Mouse (Mus musculus) left cerebral cortex, adult 11 months (tissue): Measurements from ENCODE around the gene Hirip3.
"Not testable (repeated sequence)": the region's sequence is repeated elsewhere in the genome, so short reads cannot be mapped to it uniquely, and the experiment has no call there.

Source experiments
- DNase-seq: peaks from one replicate; pipeline ENCODE4 v3.0.0; 2022; ENCODE audit warnings: low spot score

Gene Hirip3

DNA sequence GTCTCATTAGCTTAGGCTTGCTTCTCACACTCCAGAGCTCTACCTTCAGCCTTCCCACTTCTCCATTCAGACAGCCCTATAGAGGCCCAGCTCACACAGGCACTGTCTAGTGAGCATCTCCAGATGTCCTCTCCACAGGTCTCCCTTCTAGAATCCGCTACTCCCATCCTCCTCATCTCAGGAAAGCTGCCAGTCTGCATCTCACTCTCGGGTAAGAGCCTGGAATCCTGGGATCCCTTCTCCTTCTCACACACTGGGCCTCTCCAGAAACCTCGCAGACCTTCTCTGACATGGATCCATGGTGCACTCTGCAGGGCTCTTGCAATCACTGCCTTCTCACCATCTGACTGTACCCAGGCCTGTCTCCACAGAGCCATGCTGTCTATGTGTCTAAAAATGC lies 6.1 kb upstream of the Hirip3 start:
- DNase-seq: no peak

DNA sequence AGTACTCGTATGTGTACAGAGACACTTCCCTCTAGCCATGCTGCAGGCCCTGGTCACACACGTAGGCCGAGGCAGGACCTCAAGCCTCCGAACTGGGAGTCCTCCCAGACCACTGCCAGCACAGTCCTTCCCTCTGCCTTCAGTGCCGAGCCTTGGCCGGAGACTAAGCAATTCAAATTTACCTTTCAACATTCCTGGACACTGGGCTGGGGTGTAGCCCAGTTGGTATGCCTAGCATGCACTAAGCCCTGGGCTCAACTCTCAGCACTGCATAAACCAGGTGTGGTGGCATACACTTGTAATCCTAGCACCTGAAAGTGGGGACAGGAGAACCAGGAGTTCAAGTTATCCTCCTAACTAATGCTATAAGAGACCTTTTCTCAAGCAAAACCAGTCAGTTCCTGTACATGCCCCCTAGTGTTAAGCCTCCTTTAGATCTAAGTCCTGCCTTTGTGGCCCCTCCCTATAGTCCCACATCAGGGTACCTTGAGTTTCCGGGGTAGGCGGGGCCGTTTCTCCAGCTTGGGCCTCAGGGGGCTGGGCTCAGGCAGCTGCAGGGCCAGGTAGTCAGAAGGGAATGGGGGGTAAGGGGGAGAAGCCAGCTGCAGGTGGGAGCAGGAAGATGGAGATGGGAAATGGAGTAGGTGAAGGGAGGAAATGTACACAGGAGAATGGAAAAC lies 4.9 kb upstream of the Hirip3 start:
- no peak for DNase-seq

DNA sequence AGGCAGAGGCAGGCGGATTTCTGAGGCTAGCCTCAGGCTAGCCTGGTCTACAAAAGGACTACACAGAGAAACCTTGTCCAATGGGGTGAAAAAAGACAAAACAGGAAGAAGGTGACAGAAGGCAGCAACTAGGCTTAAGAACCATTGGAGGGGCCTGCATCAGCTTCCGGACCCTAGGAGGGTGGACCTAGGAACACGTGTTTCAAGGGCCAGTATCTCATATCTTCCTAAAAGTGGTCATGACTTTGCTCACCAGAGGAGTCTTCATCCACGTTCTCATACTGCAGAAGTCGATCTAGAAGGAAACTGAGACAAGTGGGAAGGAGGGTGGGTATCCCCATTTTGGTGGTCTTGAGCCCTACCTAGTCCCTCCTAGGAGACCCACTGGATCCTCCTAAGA lies 785 bp upstream of the Hirip3 start:
- no peak for DNase-seq

DNA sequence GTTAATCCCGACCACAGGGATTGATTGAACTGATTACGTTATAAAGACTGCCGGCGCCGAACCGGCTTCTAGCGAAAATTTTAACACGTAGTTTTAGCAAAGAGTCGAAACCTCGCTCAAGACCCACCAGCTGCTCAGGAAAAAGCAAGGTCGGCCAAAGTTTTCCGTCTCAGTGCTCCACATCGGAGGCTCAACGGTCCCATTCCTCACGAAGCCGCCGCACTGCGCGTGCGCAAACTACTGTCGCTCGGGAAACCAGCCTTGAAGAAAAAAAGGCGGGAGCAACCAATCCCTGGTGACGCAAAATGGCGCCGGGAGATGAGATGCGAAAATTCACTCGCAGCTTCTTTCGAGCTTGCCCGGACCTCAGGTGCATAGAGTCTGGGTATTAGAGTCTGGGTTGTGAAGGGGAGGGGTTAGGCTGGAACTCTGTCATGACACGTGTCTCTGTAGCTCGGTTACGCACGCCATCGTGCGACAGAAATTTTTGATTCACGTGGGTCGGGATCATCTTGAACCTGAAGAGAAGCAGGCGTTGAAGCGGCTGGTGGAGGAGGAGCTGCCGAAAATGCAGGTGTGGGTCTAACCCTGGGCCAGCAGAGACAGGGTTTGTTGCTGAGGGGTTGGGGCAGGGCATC lies 494 bp downstream of the Hirip3 start, which contains the start of gene Ino80e:
TSS of gene Ino80e (minus strand) at position 231 of the 638 bp plus-strand sequence.
- peak; percentile 87 for DNase-seq

DNA sequence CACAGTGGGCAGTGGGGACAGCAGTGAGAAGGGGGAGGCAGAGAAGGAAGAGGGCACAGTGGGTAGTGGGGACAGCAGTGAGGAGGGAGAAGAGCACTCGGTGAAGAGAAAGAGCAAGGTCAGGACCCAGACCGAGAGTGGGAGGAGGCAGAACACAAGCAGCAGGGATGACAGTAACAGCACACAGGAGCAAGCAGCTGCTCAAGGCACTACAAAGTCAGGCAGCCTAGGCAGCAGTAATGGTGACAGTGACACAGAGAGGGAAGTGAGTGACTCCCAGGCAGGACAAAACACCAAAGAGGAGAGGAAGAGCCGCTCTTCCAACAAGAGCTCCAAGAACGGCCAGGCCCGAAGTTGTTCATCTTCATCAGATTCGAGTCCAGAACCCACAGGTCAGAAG lies 2.0 kb downstream of the Hirip3 start:
- DNase-seq: no peak

DNA sequence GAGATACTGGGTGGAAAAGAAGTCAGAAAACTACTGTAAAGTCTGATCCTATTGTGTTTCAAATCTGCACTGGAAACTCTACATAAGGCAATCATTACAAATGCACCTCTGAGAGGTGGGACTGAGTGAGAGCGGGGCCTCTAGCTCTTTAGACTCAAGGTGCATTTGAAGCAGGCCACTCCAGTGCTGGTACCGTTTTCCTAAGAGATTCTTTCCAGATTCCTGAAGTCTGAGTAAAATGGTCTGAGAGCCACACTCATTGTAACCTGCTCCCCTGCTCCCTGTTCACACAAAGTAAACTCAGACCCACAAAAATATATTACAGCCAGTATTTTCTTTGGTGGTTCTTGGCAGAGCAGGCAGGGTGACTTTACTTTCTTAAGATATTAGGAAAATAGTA lies 5.8 kb downstream of the Hirip3 start:
- DNase-seq: no peak

DNA sequence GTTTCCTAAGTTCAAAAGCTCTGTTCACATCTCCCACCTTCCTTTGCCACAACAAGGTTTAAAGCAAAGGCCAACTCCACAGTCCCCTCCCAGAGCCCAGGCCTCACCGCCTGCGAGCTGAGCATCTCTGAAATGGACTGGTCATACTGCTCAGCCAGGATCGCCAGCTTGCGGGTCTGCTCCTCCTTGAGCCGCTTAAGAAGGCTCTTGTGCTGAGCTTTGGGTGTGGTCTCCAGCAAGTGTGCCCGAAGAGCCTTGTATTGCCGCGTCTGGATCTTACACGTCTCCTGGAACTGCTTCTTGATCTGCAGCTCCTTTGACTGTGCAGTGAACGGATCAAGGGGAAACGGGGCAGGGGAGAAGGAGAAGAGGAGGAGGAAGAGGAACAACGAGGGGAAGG lies 6.2 kb downstream of the Hirip3 start:
- DNase-seq: no peak

DNA sequence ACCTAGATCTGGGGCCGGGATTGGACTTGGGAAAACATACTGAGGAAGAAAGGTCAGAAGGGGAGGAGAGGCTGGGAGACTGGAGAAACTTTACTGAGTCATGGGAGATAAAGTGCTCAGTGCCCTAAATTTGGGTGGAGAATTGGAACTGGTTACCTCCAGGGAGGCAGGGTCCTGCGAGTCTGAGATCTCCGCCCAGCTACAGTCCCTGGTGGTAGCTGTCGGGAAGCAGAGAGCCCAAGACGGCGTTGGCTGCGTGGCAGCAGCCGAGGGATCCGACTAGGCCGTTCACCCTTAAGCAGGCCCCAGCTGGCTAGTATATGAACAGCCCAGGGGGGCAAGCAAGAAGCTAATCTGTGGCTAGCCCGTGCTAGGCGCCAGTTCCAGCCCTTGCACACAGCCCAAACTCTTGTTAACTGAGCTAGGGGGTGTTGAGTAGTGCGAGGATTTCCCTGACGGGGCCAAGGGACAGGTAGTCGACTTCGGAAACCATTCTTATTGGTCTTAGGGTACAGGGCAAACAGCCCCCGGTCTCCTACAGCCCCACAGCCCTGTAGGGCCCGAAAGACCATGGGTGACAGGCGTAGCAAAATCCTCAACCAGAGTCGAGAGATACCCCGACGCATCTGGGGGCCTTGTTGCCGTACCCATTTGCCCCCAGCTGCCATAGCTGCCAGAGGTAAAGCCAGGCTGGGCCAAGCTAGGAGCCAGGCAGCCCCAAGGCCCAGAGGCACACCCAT lies 8.2 kb downstream of the Hirip3 start:
- DNase-seq: no peak

DNA sequence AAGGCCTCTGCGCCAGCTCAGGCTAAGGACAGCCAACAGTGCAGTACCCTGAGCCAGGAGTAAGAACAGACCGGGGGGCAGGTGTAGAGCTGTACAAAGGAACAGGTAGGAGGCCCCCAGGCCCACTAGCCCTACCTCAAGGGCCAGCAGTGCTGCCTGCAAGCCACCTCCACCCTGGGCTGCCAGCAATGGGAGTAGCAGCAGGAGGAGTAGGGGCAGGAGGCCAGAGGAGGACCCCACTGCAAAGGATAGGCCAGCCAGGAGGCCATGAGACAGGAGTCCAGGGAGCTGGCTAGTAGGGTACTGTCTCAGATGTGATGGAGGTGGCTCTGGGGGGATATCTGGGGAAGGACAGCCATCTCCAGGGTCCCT lies 8.7 kb downstream of the Hirip3 start:
- no peak for DNase-seq

DNA sequence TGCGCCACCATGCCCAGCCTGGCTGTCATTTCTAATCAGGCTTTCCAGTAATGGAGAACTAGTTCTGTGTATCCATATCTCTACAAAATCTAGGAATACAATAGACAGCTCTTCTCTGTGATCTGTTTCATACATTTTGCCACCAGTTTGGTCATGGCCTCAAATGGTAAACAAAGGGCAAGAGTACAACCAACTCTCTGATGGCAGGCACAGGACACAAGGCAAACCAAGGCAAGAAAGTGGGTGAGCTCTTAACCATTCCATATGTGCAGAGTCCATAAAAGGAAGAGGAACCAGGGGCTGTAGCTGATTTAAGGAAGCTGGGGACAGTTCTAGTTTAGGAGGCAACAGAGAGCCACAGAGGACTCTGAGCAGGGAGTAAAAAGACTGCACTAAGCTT lies 15.5 kb downstream of the Hirip3 start:
- DNase-seq: no peak

DNA sequence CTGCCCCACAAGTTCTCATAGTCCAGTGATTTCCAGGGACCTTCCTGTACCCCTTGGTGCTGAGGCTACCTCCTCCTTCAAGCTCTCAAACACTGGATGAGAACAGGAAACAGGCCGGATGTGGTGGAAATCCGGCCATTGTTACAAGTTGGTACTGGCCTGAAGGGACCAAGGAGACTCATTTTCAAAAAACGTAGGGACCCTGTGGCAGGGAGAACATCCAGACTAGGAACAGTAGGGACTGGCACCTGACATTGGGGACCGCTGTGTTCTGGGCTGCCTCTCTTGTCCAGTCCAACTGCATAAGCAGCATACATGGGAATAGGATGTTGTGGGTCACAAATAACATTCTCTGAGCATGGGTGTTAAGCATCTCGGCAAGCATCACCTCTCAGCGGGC lies 19.3 kb downstream of the Hirip3 start:
- no peak for DNase-seq

DNA sequence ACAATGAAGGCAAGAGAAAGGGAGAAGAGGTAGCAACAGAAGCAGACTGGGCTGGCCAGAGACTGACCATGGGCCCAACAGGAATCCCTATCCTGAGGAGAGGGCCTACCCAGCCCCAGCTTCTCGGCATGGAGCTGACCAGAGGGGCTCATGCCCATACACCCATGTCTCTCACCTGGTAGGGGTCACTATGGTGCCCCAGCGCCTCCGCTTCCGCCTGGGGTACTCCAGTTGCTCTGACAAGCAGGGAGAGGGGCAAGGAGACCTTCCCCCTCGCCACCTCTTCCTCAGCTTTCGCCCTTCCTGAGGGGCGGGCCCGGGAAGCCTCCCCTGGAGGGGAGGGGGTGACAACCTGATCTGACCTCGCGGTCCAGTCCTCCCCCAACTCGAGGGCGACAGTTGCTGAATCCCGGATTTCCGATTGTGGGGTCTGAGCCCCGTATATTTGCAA lies 22.0 kb downstream of the Hirip3 start:
- DNase-seq: no peak

DNA sequence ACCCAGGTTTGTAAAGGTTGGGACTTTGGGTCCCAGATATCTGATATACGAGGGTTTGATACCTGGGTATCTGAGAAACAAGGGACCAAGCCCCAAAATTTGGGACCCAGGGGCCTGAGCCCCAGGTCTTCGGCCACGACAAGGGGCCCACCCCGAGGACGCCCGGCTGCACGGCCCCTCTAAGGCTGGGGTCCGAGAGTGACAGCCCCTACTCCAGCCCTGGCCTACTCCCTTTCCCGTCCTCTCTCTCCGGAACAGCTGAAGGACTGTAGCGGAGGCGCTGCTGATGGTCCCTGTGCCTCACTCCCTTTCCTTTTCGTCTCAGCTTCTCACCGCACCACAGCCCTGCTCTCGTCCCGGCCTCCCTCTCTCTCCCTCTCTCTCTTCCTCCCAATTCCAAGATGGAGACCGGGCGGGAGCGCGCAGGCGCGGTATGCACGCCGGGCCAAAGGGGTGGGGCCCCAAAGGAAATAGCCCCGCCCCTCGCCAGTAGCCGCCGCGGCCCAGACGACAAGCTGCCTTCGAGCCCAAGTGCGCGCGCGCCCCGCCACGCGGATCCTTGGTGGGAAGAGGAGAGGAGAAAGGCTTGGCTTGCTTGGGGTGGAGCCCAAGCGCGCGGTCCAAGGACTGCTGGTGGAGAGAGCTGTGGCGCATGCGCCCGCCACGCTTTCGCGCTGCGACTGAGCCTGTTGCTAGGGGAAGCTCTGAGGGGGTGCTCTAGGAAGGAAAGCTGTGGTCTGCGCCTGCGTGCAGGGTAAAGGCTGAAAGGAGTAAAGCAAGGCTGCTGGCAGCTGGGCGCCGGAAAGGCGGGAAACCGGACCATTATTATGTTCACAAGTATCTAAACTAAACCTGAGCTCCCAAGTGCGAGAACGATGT lies 22.8 kb downstream of the Hirip3 start, which contains the start of gene Taok2:
TSS of gene Taok2 (minus strand) at position 418 of the 879 bp plus-strand sequence.
- DNase-seq: peak; percentile 97

DNA sequence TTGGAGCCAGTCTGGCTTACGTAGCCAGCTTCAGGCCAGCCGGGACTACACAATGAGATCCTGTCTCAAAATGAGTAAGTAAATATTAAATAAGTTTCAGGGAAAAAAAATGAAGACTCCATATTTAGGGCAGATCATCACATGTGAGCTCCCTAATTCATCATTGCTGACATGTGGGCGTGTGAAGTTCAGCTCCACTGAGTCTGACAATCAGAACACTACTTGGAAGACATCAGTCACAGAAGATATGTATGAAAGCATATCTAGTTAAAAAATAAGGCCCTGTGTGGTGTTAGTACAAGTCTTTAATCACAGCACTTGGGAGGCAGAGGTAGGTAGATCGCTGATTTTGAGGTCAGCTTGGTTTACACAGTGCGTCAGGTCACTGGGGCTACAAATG lies 25.5 kb downstream of the Hirip3 start:
- no peak for DNase-seq

DNA sequence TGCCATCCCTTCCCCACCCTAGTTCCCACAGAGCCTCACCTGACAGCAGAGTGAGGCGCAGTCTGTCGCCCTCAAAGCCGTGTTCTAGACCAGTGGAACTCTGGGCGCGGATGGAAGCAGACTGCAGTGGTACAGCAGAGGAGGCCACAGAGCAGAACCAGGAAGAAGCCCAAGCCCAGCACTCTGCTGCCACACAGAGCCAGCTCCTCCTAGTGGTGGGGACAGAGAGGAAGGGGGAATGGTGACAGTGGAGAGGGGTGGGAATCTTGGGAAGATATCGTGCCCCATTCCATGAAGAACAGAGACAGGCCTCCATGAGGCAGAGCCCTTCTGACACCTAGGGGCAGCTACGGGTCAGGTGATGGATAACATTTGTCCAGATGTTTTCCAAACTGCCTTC lies 27.1 kb downstream of the Hirip3 start:
- DNase-seq: no peak

DNA sequence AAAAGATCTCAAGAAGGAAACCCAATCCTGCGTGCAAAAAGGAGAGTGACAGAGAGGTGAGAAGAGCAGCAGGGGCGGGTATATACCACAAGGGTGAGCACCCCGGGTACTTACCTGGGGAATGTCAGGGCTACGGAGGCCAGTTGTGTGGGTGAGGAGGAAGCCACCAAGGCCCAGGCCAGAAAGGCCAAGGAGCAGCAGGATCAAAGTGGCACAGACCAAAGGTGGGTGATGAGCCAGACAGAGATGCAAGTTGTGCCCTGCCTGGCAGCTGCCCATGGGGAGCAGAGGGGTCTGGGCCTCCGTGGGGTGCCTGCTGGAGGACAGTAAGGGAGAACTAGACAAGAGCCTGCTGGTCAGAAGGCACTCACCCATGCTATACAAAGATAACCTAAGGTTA lies 35.1 kb downstream of the Hirip3 start:
- DNase-seq: no peak

DNA sequence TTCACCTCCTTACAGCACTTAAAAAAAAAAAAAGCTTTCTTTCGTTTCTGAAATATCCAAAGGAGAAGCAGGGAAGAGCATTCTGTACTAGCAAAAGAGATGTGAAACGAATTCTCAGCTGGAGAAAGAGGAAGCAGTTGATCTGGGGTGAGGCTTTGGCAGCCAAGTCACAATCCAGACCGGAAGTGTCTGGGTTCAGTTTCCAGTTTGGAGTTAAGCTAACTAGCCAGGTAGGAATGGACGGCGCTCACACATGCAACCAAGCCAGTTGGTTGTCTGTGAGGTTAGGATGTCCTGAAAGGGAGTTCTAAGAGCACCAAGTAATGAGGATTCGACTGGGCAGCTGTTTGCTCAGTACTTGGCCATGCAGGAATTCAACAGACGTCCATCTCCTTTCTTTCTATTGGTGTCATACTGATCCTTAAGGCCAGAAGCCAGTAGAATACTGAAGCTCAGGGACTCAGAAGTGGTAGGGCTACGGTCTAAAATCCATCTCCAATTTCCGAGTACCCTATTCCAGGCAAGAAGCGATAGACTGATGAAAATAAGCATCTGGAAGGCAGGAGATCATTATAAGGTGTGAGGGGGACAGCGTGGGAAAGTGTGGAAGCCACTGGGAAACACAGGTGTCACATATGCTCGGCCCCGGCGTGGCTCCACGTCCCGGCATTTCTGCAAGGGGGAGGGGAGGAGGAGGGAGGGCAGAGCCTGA lies 35.8 kb downstream of the Hirip3 start:
- no peak for DNase-seq

DNA sequence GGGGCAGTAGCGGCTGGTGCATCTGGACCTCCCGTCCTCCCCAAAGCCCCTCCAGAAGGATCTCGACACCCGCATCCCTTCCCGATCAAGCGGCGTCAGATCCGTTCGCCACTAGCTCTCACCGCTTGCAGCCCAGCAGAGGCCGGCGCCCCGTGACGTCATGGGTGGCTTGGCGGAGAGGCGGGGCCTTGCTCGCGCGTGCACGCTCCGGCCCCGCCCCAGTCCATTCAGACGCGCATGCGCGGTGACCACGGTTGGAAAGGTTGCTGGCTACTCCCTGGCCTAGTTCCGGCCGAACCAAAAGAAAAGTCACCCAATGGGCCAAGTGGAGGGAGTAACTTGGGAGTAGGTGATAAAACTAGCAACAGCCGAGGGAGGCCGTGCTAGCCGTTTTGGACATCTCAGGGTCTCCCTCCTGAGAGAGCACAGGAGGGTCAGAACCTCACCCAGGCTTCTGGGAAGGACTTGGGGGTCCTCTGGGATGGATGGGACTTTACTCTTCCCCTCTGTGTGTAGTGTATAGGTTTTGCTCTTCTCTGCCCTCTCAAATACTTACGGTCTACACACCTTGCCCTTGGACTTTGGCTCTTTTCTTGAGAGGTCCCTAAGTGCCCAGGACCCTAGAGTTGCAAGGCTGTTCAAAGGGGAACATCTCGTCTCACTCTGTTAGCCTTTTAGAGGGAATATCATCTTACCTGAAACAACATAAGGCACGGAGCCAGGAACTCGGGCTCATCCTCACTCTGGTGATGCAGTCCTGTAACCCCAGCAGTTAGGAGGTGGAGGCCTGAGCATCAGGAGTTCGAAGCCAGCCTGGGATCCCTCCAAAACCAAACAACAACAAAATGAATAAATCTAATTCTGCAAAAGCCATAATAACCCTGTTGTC lies 36.6 kb downstream of the Hirip3 start:
- peak; percentile 87 for DNase-seq

DNA sequence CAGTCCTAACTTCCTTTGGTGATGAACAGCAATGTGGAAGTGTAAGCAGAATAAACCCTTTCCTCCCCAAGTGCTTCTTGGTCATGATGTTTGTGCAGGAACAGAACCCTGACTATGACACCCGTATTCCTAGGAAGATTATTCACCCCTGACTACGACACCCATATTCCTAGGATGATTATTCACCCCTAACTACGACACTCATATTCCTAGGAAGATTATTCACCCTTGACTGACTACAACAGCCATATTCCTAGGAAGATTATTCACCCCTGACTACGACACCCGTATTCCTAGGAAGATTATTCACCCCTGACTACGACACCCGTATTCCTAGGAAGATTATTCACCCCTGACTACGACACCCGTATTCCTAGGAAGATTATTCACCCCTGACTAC lies 38.0 kb downstream of the Hirip3 start:
- DNase-seq: not testable (repeated sequence)

DNA sequence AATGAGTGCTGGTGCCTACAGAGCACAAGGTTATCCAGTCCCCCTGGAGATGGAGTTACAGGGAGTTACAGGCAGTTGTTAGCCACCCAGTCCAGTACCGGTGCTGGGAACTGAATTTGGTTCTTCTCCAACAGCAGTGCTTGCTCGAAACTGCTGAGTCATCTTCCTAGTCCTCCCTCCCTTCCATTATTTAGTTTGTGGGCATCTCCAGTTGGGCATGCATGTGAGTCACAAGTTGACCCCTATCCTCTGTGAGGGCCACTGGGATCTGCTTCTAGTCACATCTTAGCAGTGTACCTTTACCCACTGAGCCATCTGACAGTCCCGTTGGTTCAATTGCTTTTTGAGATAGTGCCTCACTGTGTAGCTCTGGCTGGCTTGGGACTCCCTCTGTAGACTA lies 43.8 kb downstream of the Hirip3 start:
- DNase-seq: no peak

DNA sequence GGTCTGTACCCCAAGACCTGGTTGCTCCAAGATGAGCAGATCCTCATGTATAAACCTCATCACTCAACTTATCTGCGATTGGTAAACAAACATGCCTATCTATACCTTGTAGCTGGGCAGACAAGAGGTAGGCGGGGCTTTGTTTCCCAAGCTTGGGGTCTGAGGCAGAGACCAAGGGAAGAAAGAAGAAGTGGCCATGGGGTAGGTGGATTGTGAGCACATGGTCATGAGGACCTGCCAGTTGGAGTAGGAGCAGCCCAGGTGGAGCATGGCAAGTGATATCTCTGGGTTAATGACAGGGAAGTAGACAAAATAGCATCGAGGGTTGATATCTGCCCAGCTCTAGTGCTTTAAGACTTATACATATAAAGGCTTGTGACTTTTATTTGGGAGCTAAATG lies 53.1 kb downstream of the Hirip3 start:
- DNase-seq: no peak
